Mouse (Mus musculus) ES-CJ7 (cell line): ENCODE data around the gene Gcc2.
"Not testable (repeated sequence)": the region's sequence is repeated elsewhere in the genome, so short reads cannot be mapped to it uniquely, and the experiment has no call there.

Experiments used
- DNase-seq: peaks from one replicate; pipeline ENCODE4 v3.0.0; 2011; ENCODE audit warnings: low read depth, low spot score

Gene Gcc2

DNA sequence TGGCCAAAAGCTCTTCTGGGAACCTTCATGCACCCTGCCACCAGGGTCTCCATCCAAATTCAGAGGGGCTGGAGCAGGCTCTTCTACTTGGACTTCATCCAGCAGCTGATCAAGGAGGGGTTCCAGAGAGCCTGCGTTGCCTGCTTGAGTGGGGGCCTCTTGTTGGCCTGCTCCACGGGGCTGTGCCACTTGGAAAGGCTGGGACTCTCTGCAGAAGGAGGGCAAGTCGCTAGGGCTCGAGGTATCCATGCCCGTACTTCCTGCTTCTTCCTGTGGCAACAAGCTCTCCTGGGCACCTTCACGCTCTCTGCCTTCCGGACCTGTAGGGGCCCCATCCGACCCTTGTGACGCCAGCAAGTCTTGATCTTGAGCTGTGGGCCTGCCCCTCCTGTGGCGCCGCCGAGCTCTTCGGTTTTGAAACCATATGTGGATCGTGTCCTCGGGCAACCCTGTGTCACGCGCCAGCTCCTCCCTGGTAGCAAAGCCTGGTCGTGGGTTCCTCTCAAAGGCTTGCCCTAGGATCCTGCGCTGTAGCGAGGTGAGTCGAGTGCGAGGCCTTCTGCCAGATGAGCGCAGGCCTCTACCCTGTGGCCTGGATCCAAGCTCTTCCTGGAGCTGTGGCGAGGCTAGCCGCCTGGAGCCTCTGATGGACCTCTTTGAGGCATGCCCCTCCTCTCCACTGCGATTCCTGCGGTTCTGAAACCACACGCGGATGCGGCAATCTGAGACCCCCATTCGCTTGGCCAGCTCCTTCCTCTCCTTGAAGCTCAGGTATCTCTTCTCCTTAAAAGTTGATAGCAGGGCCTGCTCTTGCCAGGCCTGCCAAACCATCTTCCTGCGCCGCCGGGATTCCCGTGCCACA is 23.3 kb upstream of the Gcc2 start:
- DNase-seq = peak; percentile 70

DNA sequence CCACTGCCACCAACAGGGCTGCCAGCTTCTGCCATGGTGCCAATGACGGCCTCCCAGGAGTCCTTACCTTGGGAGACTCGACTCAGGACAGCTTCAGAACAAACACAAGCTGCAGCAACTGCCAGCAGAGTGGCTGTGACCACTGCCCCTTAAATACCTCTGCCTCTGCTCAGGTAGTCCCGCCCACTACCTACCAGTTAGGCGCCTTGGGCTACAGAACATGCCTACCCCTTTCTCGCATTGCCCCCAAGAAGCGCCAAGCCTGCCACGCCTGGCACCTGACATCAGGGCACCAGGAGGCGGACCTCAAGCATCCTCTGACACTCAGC is 22.7 kb upstream of the Gcc2 start, which contains the start of gene Duxf3:
Gene Duxf3 (minus strand): TSS at position 35 of the 329 bp plus-strand sequence.
- DNase-seq = not testable (repeated sequence)

DNA sequence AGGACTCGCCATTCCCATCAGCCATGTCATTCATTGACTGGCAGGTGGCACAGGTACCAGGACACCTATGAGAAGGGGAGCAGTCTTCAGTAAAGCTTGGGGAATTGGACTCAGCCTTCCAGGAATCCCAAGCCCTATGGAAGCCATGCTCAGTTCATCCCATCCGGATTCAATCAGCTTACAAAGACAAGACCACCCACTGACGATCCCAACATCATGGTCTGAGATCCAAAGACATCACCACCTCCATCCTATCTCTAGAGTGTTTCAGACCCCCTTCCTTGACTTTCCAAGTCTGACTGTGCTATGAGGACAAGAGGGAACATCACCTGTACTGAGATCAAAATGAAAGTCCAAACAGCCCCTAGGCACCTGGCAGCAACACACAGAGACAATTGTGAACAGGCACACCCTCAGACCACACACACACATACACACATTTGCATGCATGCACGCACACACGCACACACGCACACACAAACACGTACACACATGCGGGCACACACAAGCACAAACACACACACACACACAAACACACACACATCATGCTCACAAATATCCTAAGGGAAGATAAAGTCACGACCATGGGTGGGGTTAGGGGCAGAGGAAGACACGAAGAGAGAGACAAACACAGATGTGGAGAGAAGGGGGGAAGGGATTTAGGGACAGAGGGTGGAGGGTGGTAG is 22.1 kb upstream of the Gcc2 start:
- not testable (repeated sequence) for DNase-seq

DNA sequence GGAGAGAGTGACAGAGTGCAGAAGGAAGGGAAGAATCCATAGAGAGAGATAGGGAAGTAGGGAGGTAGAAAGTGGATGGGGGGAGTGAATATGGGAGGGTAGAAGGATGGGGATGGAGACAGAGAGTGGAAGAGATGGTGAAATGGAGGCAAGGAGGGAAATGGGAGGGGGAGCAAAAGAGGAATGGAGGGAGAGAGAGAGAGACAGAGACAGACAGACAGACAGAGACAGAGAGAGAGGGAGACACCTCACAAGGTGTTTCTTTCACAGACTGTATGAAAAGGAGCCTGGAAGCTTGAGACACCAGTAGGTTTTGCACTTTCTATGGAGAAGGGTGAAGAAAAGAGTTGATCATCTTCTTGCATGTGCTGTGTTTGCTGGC is 21.6 kb upstream of the Gcc2 start:
- not testable (repeated sequence) for DNase-seq

DNA sequence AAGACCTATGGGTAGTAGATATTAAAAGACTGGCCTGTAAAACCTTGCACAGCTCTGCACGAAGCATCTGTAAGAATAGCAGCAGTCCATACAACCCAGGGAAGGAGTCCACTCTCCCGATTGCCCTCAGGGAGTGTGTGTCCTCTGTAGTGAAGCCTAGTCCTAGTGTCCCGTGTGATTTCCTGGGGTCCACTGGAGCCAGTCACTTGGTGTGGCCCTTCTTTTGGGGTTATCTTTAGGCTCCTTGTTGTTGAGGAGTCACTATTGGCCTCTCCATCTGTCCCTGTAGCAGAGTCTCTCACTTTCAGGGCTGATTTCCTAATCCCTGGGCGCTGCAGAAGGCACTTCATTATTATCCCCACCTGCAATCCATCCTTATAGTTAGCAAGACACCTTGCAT is 20.3 kb upstream of the Gcc2 start:
- DNase-seq = not testable (repeated sequence)

DNA sequence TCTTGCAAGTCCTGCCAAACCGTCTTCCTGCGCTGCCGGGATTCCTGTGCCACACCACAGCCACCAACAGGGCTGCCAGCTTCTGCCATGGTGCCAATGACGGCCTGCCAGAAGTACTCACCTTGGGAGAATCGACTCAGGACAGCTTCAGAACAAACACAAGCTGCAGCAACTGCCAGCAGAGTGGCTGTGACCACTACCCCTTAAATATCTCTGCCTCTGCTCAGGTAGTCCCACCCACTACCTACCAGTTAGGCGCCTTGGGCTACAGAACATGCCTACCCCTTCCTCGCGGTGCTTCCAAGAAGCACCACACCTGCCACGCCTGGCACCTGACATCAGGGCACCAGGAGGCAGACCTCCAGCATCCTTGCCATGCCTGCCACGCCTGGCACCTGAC is 18.7 kb upstream of the Gcc2 start, which contains the start of gene Gm4981:
Gene Gm4981 (minus strand): TSS at position 89 of the 400 bp plus-strand sequence.
- no peak for DNase-seq

DNA sequence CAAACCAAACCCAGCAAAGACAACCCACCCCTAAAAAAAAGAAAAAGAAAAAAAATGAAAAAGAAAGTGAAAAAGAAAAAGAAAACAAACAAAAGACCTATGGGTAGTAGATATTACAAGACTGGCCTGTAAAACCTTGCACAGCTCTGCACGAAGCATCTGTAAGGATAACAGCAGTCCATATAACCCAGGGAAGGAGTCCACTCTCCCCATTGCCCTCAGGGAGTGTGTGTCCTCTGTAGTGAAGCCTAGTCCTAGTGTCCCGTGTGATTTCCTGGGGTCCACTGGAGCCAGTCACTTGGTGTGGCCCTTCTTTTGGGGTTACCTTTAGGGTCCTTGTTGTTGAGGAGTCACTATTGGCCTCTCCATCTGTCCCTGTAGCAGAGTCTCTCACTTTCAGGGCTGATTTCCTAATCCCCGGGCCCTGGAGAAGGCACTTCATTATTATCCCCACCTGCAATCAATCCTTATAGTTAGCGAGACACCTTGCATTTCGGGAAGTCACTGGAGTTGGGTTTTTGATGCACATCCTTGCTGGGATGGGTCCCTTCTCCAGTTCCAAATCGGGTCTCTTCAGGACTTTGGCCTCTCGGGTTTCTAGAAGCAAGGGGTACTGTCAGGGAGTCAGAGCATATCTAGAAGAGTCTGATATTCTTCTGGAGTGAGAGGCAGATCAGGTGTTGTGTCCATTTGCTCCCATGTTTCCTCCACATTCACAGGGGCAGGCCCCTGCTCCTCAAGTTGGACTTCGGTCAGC is 16.1 kb upstream of the Gcc2 start:
- peak; percentile 46 for DNase-seq

DNA sequence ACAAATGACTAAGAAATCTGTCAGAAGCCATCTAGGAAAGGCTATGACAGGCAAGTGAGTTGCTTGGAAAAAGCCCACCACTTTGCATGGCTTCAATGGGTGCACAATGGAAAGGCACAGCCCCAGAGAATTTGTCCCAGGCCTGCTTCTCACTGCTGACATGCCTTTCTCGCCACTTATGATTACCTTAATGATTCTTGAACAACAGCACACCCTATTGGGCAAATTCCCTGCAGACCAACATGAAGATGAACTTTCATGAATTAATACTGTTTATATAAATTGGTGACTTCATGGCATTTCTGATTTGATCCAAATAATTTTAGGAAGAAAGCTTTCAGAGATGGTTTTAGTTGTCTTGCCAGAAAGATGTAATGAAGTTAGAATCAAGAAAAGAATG is 5.8 kb upstream of the Gcc2 start:
- DNase-seq = peak; percentile 26

DNA sequence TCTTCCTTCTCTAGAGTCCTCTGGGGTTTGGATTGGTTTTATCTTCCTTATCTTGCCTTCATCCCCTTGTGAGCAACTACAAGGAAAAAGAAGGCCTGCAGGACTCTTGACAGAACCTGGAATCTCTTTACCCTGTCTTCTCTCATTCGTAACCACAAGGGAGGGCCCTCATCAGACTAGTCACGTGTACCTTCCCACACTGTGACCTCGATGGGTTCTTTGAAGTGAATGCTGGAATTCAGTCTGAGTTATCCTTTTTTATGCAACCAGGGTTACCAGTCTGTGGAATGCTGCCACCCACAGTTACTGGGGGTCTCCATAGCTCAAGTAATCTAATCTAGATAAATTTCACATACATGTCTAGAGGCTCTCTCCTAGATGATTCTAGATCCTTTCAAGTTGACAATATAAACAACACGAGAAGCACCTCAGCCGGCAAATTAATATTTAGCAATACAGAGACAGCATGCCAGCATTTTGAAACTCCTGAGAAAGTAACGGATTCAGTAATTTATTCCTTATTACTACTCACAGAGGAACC is 592 bp upstream of the Gcc2 start:
- DNase-seq = no peak

DNA sequence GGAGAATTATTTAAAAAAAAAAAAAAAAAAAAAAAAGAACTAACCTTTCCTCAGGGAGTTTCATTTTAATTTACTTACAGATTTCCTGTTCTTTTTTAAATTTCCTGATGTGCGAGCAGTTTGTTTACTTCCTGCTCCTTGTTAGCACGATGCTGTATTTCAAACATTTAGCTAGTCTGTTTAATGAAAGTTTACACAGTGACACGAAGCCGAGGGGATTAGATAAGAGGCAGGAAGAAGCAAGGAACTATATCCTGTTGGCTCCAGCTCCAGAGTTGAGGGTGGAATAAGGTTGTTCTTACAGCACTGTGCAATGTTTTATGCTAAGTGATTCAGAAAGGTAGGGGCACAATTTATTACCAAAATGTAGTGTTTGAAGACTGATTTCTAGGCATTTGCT is 657 bp downstream of the Gcc2 start:
- no peak for DNase-seq

DNA sequence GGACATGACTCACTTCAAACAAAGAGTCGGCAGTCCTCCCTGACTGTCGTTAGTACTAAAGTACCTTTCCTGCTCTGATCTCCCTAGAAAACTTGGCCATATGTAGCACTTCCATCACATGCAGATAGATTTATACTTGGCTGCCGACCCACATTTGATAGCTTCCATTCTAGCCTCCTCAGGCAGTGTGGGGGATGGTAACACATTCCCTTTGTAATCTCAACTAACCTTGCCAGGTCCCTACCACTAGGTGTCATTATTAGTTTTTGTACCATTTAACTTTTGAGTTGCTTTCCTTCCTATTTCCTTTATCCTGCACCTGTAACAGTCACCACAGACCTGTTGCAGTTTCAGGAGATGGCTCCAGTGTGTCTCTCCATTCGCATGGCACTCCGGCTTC is 3.2 kb downstream of the Gcc2 start:
- DNase-seq = peak; percentile 58

DNA sequence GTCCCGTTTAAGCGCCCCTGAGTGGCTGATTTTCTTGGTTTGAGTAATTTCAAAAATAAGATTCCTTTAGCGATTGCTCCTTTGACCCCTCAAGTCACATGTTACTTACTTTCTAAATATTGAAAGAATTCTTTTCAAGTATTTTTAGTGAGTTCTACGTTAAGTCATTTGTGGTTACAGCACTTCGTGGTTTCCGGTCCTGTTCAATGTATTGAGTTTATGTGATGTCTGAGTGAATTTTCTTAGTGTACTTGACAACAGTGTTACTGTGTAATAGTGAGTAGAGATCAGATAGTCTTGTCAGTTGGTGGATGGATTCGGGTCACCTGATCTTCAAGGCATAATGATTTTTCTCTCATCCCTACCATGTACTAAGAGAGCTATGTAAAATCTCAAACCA is 26.9 kb downstream of the Gcc2 start:
- no peak for DNase-seq

DNA sequence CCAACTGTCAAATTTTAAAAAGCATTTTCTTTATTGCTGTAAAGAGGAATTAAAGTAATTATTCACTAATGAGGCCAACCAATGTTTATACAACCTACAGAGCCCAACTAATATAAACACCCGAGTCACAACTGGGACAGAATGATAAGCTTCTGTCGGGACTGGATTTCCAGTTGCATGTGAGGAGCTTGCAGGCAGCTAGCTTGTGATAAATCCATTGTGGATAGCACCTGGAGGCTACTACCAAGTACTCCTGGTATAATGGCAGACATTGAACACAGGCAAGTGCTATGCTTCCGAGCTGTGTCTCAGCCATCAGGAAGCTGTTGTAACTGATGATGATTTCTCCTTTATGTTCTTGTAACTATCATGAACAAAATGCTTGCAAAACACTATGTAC is 35.4 kb downstream of the Gcc2 start:
- DNase-seq = no peak

DNA sequence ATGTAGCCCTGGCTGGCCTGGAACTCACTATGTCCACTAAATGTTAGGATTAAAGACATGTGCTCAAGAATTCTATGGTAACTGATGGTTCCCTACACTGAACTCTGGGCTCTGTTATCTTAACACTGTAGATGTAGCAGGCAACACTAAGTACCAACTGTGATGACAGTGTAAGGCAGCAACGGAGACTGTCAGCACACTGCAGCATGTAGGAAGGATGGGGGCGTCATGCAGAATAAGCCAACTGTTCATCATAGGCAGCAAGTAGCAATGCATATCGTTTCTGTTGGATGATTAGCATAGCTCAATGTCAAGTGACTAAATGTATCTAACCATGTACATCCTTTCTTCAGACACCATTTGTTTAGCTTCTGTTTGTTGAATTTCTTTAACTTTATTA is 38.9 kb downstream of the Gcc2 start:
- no peak for DNase-seq

DNA sequence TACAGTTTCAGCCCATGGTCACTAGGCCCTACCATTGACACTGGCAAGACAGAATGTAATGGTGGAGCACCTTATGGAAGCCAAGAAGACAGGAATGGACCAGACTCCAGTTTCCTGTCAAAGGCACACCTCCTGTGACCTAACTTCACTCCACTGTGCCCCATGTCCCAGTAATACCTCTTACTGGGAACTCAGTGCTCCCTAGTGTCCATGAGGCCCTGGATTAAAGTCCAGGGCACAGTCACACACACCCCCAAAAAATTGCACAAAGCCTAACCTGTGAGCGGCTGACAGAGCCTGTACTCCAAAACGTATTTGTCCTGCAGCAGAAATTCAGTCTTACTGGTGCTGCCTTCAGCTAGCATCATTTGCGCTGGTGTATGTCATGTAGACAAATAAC is 40.3 kb downstream of the Gcc2 start:
- DNase-seq = no peak

DNA sequence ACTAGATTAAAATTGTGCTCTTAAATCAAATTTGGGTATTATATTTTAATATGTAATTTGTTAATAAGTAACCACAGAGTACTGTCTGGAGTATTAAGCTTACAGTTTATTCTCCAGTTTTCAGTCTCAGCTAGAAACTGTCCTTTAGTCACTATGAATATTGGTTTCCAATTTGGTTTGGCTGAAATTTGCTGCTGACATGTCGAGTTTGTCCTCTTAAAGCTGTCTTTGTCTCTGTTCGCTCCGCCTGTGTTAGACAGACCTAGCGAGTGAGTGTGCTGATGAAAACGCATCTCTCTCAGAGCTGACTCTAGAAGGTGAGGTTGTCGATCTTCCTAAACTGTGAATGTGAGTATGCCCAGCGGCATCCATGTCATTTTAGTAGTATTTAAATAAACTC is 49.7 kb downstream of the Gcc2 start:
- no peak for DNase-seq

DNA sequence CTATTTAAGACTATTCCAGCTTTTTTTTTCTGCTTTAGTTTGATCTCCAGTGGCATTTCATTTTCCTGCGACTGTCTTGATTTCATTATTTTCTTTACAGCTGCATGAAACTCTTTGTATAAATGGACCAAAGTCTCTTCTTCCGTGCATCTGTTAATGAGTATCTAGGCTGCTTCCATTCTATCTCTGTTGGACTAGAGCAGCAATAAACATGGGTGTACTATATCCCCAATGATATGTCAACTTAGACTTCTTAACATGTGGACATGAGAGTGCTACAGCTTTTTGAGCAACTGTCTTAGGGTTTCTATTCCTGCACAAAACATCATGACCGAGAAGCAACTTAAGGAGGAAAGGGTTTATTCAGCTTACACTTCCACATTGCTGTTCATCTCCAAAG is 51.6 kb downstream of the Gcc2 start:
- no peak for DNase-seq

DNA sequence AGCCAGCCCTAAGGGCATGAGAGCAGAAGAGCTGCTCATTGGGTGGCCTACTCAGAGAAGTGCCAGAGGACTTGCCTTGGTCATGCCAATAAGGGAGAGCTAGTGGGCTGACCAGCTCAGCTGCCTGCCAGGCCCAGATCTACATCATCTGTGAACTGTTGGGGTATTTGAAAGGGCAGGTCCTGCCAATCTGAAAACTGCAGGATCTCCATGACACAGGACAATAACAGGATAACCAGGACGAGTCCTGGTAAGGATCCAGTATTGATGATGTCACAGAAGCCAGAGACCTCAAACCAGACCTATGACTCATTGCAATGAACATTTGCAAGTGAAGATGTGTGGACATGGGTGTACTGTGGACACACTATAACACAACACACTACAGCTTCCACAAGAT is 55.5 kb downstream of the Gcc2 start:
- DNase-seq = no peak

DNA sequence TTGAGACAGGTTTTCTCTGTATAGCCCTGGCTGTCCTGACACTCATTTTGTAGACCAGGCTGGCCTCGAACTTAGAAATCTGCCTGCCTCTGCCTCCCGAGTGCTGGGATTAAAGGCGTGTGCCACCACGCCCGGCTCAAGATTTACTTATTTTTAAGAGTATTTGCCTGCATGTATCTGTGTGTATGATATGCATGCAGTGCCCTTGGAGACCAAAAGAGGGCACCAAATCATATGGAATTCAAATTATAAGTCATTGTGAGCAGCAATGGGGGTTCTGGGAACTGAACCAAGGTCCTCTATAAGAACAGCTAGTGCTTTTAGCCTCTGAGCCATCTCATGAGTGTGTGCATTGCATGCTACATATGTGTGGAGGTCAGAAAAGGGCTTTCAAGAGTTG is 57.6 kb downstream of the Gcc2 start:
- DNase-seq = peak; percentile 38

DNA sequence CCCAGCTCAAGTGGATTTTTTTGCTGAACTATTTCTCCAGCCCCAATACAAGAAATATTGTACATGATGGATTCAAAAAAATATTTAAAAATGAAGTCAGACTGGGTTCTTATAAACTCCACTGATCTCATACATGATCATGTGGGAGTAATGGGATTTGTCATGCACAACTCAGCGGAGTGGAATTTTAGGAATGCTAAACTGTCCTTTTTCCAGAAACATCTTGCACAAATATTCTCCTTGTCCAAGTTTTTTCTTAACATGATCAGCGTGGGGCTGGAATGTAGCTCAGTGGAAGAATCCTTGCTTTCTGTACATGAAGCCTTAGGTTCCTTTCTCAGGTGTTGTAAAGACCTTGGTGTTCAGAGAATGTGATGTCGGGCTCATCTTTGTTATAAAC is 65.6 kb downstream of the Gcc2 start:
- DNase-seq = no peak

DNA sequence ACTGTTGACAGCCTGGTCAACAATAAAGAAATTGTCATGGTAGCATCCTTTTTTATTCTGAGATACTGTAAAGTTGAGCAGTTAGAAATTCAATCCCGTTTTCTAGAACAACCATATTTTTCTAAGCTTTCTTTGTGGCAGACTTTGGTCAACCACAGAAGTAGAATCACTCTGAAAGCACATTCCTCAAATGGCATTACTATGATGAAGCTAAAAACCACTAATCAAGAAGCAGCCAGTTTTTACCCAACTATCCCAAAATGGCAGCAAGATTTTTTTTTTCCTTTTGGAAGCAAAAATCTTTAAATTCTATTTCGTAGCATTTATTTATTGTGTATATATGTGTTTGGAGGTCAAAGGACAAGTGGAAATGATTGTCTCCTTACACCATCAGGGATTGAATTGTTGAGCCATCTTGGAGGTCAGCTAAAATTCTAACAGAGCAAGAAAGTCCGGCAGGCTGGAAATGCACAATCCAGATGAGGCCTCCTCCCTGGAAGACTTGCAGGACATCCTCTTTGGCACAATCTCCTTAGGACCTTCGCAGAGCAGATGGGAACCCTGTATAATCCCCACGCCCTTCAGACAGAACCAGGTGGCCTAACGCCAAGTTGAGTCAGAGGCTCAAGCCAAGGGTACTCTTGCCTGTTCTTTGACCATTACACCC is 67.2 kb downstream of the Gcc2 start:
- DNase-seq = no peak
